Mouse (Mus musculus): ENCODE data around the gene Hmgb1.

DNA sequence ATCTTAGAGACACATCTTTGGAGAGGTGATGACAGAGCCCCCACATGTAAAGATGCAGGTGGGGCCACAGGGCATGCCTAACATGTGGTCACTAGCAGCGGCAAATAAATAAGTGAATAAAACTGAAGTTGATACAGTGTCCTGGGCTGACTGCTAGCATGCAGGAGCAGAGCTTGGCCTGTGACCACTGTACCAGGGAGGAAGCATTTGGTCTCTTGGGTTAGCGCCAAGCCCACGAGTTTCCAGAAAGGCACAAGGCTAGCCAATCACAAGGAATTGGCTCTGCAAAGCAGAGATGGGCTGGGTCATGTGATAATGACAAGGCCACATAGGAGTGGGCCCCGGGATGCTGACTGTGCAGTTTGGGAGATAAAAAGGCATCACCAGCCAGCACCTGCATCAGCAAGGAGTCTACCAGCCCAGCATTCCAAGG is 47.3 kb downstream of the Hmgb1 start:
- no peak for TF ChIP-seq CTCF (IDR thresholded peaks at IDR 0.05; ENCODE audit: borderline replicate concordance, insufficient read depth, low read depth, low read length)
- no peak for TF ChIP-seq POLR2A (IDR thresholded peaks at IDR 0.05; ENCODE audit: borderline replicate concordance, insufficient read depth, low read length)
